ENCODE assay signal across 13 mouse cellular contexts in the genomic region with DNA sequence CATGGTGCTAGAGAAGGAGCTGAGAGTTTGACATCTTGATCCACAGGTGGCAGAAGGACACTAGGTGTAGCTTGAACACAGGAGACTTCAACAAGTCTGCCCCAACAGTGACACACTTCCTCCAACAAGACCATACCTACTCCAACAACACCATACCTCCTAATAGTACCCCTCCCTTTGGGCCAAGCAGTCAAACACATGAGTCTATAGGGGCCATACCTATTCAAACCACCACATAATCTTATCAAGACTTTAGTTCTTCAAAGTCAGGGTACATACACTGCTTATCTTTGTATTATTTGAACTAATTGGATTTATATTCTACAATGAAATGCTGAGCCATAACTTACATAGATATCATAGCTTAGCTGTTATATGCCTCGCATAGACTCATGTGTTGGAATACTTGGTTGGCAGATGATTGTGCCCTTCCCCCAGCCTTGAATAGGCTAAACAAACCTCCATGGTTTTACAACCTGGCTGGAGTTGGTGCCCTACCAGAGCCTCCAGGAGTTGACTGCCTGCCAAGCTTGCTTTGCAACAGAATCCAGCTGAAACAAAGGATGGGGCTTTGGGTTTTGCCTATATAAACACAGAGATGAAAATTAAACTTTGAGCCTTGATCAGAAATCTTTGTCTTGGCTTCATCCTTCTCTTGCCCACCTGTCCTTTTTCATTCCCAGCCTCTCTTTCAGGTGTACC.
"Had no signal": no experiment of that assay in that cellular context is flagged by ENCODE, and none has a peak within 500 bp of the region (broad histone marks: within the 10 kb centered on the region; RNA-seq: fewer than 3 reads in every experiment).

No protein-coding gene starts in this region.

- H3K9me3 ChIP-seq: limb, embryonic 10.5 days; liver, embryonic 15.5 days; midbrain, embryonic 15.5 days; neural tube, embryonic 12.5 days had no signal

- H3K4me2 ChIP-seq: liver, embryonic 11.5 days; liver, embryonic 15.5 days; midbrain, embryonic 11.5 days; midbrain, embryonic 15.5 days; neural tube, embryonic 12.5 days had no signal

- ATAC-seq: intestine, embryonic 16.5 days; lung, postnatal 0 days; midbrain, embryonic 15.5 days had no signal

- H3K36me3 ChIP-seq: limb, embryonic 10.5 days; liver, embryonic 15.5 days; midbrain, embryonic 15.5 days; neural tube, embryonic 12.5 days had no signal

- H3K4me1 ChIP-seq: liver, embryonic 15.5 days; midbrain, embryonic 15.5 days had no signal

- H3K9ac ChIP-seq: liver, embryonic 15.5 days; midbrain, embryonic 15.5 days; neural tube, embryonic 12.5 days had no signal

- H3K27me3 ChIP-seq: midbrain, embryonic 15.5 days; neural tube, embryonic 12.5 days had no signal

- H3K4me3 ChIP-seq: left cerebral cortex, adult 2 months; limb, embryonic 10.5 days; liver, embryonic 15.5 days; midbrain, embryonic 15.5 days; neural tube, embryonic 12.5 days had no signal

- H3K27ac ChIP-seq: kidney, postnatal 0 days; left cerebral cortex, adult 2 months; limb, embryonic 10.5 days; liver, embryonic 15.5 days; midbrain, embryonic 15.5 days; neural tube, embryonic 12.5 days had no signal

- DNase-seq: lung, adult 2 months; lung, postnatal 4 days; thymus, postnatal 4 days had no signal
